Mouse (Mus musculus) kidney, postnatal 14 days (tissue): Measurements from ENCODE around the gene Smarcd3.
"Not testable (repeated sequence)": the region's sequence is repeated elsewhere in the genome, so short reads cannot be mapped to it uniquely, and the experiment has no call there.

Source experiments
- DNase-seq: peaks from one replicate; pipeline ENCODE4 v3.0.0; 2022; ENCODE audit warnings: mixed read lengths

The Smarcd3 gene

GRCm38 (mm10) chr5:24596519-24597171 is 27.6 kb downstream of the Smarcd3 start:
- no peak for DNase-seq

GRCm38 (mm10) chr5:24595786-24596380 is 28.3 kb downstream of the Smarcd3 start:
- DNase-seq: no peak

- no peak for DNase-seq
Observed at GRCm38 (mm10) chr5:24595261-24595660, 28.9 kb downstream of the Smarcd3 start.

- no peak for DNase-seq
Observed at GRCm38 (mm10) chr5:24594346-24594745, 29.9 kb downstream of the Smarcd3 start.

- no peak for DNase-seq
Observed at GRCm38 (mm10) chr5:24593928-24594327, 30.3 kb downstream of the Smarcd3 start.

- no peak for DNase-seq
Observed at GRCm38 (mm10) chr5:24593230-24593629, 31.0 kb downstream of the Smarcd3 start.

- DNase-seq: no peak
Observed at GRCm38 (mm10) chr5:24592471-24593160, 31.6 kb downstream of the Smarcd3 start.

- DNase-seq: peak; percentile 54
Observed at GRCm38 (mm10) chr5:24591796-24592470, 32.3 kb downstream of the Smarcd3 start.

- DNase-seq: peak; percentile 53
Observed at GRCm38 (mm10) chr5:24591268-24591721, 32.9 kb downstream of the Smarcd3 start.

GRCm38 (mm10) chr5:24589511-24590500 is 34.4 kb downstream of the Smarcd3 start:
- DNase-seq: no peak

- DNase-seq: no peak
Observed at GRCm38 (mm10) chr5:24587200-24587577, 37.0 kb downstream of the Smarcd3 start.

GRCm38 (mm10) chr5:24586547-24587199 is 37.5 kb downstream of the Smarcd3 start, which contains the start of gene Chpf2:
Chpf2 (plus strand) TSS chr5:24586741.
- peak; percentile 89 for DNase-seq

GRCm38 (mm10) chr5:24586106-24586505 is 38.1 kb downstream of the Smarcd3 start:
- DNase-seq: no peak

- DNase-seq: no peak
Observed at GRCm38 (mm10) chr5:24578109-24578963, 45.9 kb downstream of the Smarcd3 start.

- peak; percentile 100 for DNase-seq
Observed at GRCm38 (mm10) chr5:24577183-24577929, 46.9 kb downstream of the Smarcd3 start, which contains the start of gene Abcf2. Abcf2 (minus strand) TSS chr5:24577467.

- no peak for DNase-seq
Observed at GRCm38 (mm10) chr5:24576801-24577182, 47.4 kb downstream of the Smarcd3 start.

- no peak for DNase-seq
Observed at GRCm38 (mm10) chr5:24575948-24576347, 48.3 kb downstream of the Smarcd3 start.

GRCm38 (mm10) chr5:24556709-24557108 is 67.5 kb downstream of the Smarcd3 start, which contains the start of gene 4931409K22Rik:
4931409K22Rik (minus strand) TSS chr5:24556809.
- no peak for DNase-seq

- DNase-seq: not testable (repeated sequence)
Observed at GRCm38 (mm10) chr5:24555335-24555734, 68.9 kb downstream of the Smarcd3 start.
